Comparison of ENCODE assay signal across 8 mouse cellular contexts in the genomic region with DNA sequence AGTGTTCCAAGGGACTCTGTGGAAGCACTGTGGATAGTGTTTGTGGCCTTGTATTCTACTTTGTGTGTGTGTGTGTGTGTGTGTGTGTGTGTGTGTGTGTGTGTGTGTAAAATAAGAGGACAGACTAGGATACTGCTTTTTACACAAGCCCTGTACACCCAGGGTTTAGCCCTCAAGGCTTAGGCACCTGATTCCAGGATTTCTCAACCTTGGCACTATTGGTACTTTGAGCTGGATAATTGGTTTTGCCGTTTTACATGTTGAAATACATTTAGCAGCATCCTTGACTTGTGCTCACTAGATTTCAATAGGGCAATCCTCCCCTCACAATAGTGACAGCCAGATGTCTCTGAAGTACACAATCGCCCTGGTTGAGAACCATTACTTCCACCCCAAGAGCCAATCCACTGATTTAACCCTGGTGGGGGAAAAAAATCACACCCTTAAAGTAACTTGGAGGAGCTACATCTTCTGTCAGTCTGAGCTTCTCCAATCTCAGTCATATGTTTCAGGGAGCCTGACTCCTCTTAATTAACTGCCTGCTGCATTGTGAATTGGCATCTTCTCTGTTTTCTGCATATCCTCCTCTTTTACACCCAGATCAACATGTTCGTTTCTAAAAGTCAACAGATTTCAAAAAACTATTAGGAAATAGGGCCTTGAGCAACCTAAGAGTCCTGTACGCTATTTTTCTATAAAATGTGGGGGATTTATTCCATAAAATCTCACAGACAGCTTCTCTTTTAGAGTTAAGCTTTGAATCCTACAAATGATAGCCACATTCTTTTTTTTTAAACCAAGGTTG. TPM values are rescaled to one million over a fixed set of nuclear protein-coding genes. Genes with fewer than 3 reads are reported as not detected.
DNase-seq lines count a peak whose midpoint lies in the region; ATAC-seq and TF ChIP-seq lines count a peak whose summit lies in the region.

No protein-coding gene starts in this region.

- no peaks in the 10 kb centered on the region for H3K9me3 ChIP-seq in intestine, embryonic 14.5 days (ENCODE audit: control insufficient read depth, low read length)
- no peaks in the 10 kb centered on the region for H3K9me3 ChIP-seq in intestine, postnatal 0 days (ENCODE audit: control insufficient read depth)
- H3K9me3 ChIP-seq in embryonic facial prominence, embryonic 15.5 days (replicated peaks): no peaks in the 10 kb centered on the region
- no peaks in the 10 kb centered on the region for H3K9me3 ChIP-seq in hindbrain, embryonic 16.5 days (ENCODE audit: control insufficient read depth, low read length)
- no peaks in the 10 kb centered on the region for H3K9me3 ChIP-seq in midbrain, embryonic 16.5 days (replicated peaks; ENCODE audit: control insufficient read depth, low read length, poor library complexity, severe bottlenecking)

- no peak for TF ChIP-seq CTCF in intestine, postnatal 0 days (IDR thresholded peaks at IDR 0.05; ENCODE audit: low read depth)

- no peak overlapping the region for H3K9ac ChIP-seq in intestine, embryonic 14.5 days (ENCODE audit: low read length)
- H3K9ac ChIP-seq in intestine, postnatal 0 days (ENCODE audit: low read depth, low read length): no peak overlapping the region
- H3K9ac ChIP-seq in embryonic facial prominence, embryonic 15.5 days: no peak overlapping the region
- peak overlapping the region; percentile 99 for H3K9ac ChIP-seq in hindbrain, embryonic 16.5 days (ENCODE audit: low read depth, low read length)
- H3K9ac ChIP-seq in midbrain, embryonic 16.5 days (ENCODE audit: low read depth, low read length): peak overlapping the region; percentile 96

- no peak overlapping the region for H3K27ac ChIP-seq in intestine, embryonic 14.5 days (ENCODE audit: low read depth)
- no peak overlapping the region for H3K27ac ChIP-seq in intestine, postnatal 0 days (ENCODE audit: low read depth, low read length)
- H3K27ac ChIP-seq in embryonic facial prominence, embryonic 15.5 days (replicated peaks): no peak overlapping the region; the same call in 1 of the 2 replicates
- H3K27ac ChIP-seq in hindbrain, embryonic 16.5 days (ENCODE audit: low read depth, low read length): peak overlapping the region; percentile 98
- H3K27ac ChIP-seq in midbrain, embryonic 16.5 days (ENCODE audit: low read length): peak overlapping the region; percentile 99

- H3K4me3 ChIP-seq in intestine, embryonic 14.5 days (ENCODE audit: low read depth, low read length): no peak overlapping the region
- H3K4me3 ChIP-seq in intestine, postnatal 0 days (ENCODE audit: low read depth, low read length): no peak overlapping the region
- peak overlapping the region; percentile 85 for H3K4me3 ChIP-seq in embryonic facial prominence, embryonic 15.5 days (replicated peaks)
- peak overlapping the region; percentile 95 for H3K4me3 ChIP-seq in hindbrain, embryonic 16.5 days (ENCODE audit: low read length)
- peak overlapping the region; percentile 94 for H3K4me3 ChIP-seq in midbrain, embryonic 16.5 days (ENCODE audit: low read depth, low read length)

- H3K36me3 ChIP-seq in intestine, embryonic 14.5 days (ENCODE audit: control insufficient read depth, insufficient read depth, low read length): no peaks in the 10 kb centered on the region
- H3K36me3 ChIP-seq in intestine, postnatal 0 days (ENCODE audit: control insufficient read depth, insufficient read depth): no peaks in the 10 kb centered on the region
- no peaks in the 10 kb centered on the region for H3K36me3 ChIP-seq in embryonic facial prominence, embryonic 15.5 days
- H3K36me3 ChIP-seq in hindbrain, embryonic 16.5 days (ENCODE audit: control insufficient read depth, insufficient read depth, low read length): no peaks in the 10 kb centered on the region
- H3K36me3 ChIP-seq in midbrain, embryonic 16.5 days (ENCODE audit: control insufficient read depth, insufficient read depth, low read length): no peaks in the 10 kb centered on the region

- WGBS in intestine, embryonic 14.5 days: 69% methylated on average over 4 of the region's 4 CpGs
- 69% methylated on average over 4 of the region's 4 CpGs for WGBS in intestine, postnatal 0 days
- WGBS in embryonic facial prominence, embryonic 15.5 days: 59% methylated on average over 4 of the region's 4 CpGs
- 60% methylated on average over 4 of the region's 4 CpGs for WGBS in hindbrain, embryonic 16.5 days
- 61% methylated on average over 4 of the region's 4 CpGs for WGBS in midbrain, embryonic 16.5 days

- ATAC-seq in intestine, embryonic 14.5 days (replicated peaks; ENCODE audit: low FRiP score, low TSS enrichment, low read depth): no peak
- no peak for ATAC-seq in intestine, postnatal 0 days
- ATAC-seq in embryonic facial prominence, embryonic 15.5 days (ENCODE audit: insufficient number of reproducible peaks, low FRiP score, low TSS enrichment, low read depth): no peak
- ATAC-seq in hindbrain, embryonic 16.5 days: no peak
- ATAC-seq in midbrain, embryonic 16.5 days: no peak
- ATAC-seq in erythroblast, adult 5-6 weeks (replicated peaks; ENCODE audit: low FRiP score, poor library complexity, severe bottlenecking): no peak

- peak overlapping the region; percentile 68 for H3K4me2 ChIP-seq in intestine, embryonic 14.5 days (ENCODE audit: low read length)
- no peak overlapping the region; the same call in 1 of the 2 replicates for H3K4me2 ChIP-seq in intestine, postnatal 0 days (replicated peaks; ENCODE audit: low read depth)
- peak overlapping the region; percentile 57 for H3K4me2 ChIP-seq in embryonic facial prominence, embryonic 15.5 days (replicated peaks)
- H3K4me2 ChIP-seq in hindbrain, embryonic 16.5 days (ENCODE audit: low read length): peak overlapping the region; percentile 75
- H3K4me2 ChIP-seq in midbrain, embryonic 16.5 days (ENCODE audit: low read length): peak overlapping the region; percentile 63

- no peaks in the 10 kb centered on the region for H3K27me3 ChIP-seq in intestine, embryonic 14.5 days (replicated peaks; ENCODE audit: control insufficient read depth, insufficient read depth, low read length)
- no peaks in the 10 kb centered on the region for H3K27me3 ChIP-seq in intestine, postnatal 0 days (replicated peaks; ENCODE audit: control insufficient read depth, insufficient read depth, low read length)
- no peaks in the 10 kb centered on the region for H3K27me3 ChIP-seq in embryonic facial prominence, embryonic 15.5 days
- H3K27me3 ChIP-seq in hindbrain, embryonic 16.5 days (replicated peaks; ENCODE audit: control insufficient read depth, insufficient read depth, low read length): no peaks in the 10 kb centered on the region
- H3K27me3 ChIP-seq in midbrain, embryonic 16.5 days (ENCODE audit: control insufficient read depth, insufficient read depth, low read depth, low read length): no peaks in the 10 kb centered on the region

- H3K4me1 ChIP-seq in intestine, embryonic 14.5 days (replicated peaks; ENCODE audit: control insufficient read depth, insufficient read depth, low read length): peaks cover 19% of the 10 kb centered on the region
- no peaks in the 10 kb centered on the region; the same call in 1 of the 2 replicates for H3K4me1 ChIP-seq in intestine, postnatal 0 days (replicated peaks; ENCODE audit: control insufficient read depth, insufficient read depth, low read length)
- peaks cover 32% of the 10 kb centered on the region for H3K4me1 ChIP-seq in embryonic facial prominence, embryonic 15.5 days
- H3K4me1 ChIP-seq in hindbrain, embryonic 16.5 days (ENCODE audit: control insufficient read depth, insufficient read depth, low read depth, low read length): peaks cover 30% of the 10 kb centered on the region
- peaks cover 32% of the 10 kb centered on the region for H3K4me1 ChIP-seq in midbrain, embryonic 16.5 days (ENCODE audit: control insufficient read depth, insufficient read depth, low read length)

- no peak for DNase-seq in intestine, embryonic 14.5 days (ENCODE audit: low spot score)
- DNase-seq in adrenal gland, postnatal 10 days: no peak
- DNase-seq in layer of hippocampus, postnatal 25 days (ENCODE audit: extremely low spot score in 1 of 2, low spot score in 1 of 2): no peak

RNA-seq across cellular contexts. Expression of a gene that starts 1.9 kb away (rescaled TPM):
- 9.0 and 9.1 TPM in 2 replicates for polyA plus RNA-seq in intestine, embryonic 14.5 days (2014; fragmentation: Nextera tagmentation; extraction: Ambion mirVana)
- polyA plus RNA-seq in intestine, postnatal 0 days (2015; fragmentation: Nextera tagmentation; extraction: Ambion mirVana): 3.8 TPM in 2 replicates
- polyA plus RNA-seq in embryonic facial prominence, embryonic 15.5 days (2015; fragmentation: Nextera tagmentation; extraction: Ambion mirVana): 10.3 and 11.0 TPM in 2 replicates
- 14.6 and 15.1 TPM in 2 replicates for polyA plus RNA-seq in hindbrain, embryonic 16.5 days (2015; fragmentation: Nextera tagmentation; extraction: Ambion mirVana)
- polyA plus RNA-seq in midbrain, embryonic 16.5 days (2015; fragmentation: Nextera tagmentation; extraction: Ambion mirVana): 14.3 and 16.6 TPM in 2 replicates
- 10 to 100 TPM; 11.3 to 21.1 TPM for total RNA-seq in adrenal gland, postnatal 10 days (2021)
- not detected in 2 replicates for total RNA-seq in erythroblast, adult 5-6 weeks (2015; ENCODE audit: low replicate concordance)
- total RNA-seq in erythroblast, adult 5-6 weeks (2017; ENCODE audit: low replicate concordance): not detected in 2 replicates
- 10 to 100 TPM; 30.9 to 32.5 TPM for total RNA-seq in layer of hippocampus, postnatal 25 days (2021)

RNA-seq across cellular contexts. Expression of a gene that starts 2.1 kb away (rescaled TPM):
- polyA plus RNA-seq in intestine, embryonic 14.5 days (2014; fragmentation: Nextera tagmentation; extraction: Ambion mirVana): 8.0 and 8.2 TPM in 2 replicates
- 4.6 and 5.0 TPM in 2 replicates for polyA plus RNA-seq in intestine, postnatal 0 days (2015; fragmentation: Nextera tagmentation; extraction: Ambion mirVana)
- 9.2 and 10.4 TPM in 2 replicates for polyA plus RNA-seq in embryonic facial prominence, embryonic 15.5 days (2015; fragmentation: Nextera tagmentation; extraction: Ambion mirVana)
- 4.6 and 5.1 TPM in 2 replicates for polyA plus RNA-seq in hindbrain, embryonic 16.5 days (2015; fragmentation: Nextera tagmentation; extraction: Ambion mirVana)
- 4.4 and 4.9 TPM in 2 replicates for polyA plus RNA-seq in midbrain, embryonic 16.5 days (2015; fragmentation: Nextera tagmentation; extraction: Ambion mirVana)
- total RNA-seq in adrenal gland, postnatal 10 days (2021): 10 to 100 TPM; 36.2 to 46.4 TPM
- 0.77 and 0.84 TPM in 2 replicates for total RNA-seq in erythroblast, adult 5-6 weeks (2015; ENCODE audit: low replicate concordance)
- total RNA-seq in erythroblast, adult 5-6 weeks (2017; ENCODE audit: low replicate concordance): 2.8 TPM in 1 of 2 replicates, not detected in the other
- total RNA-seq in layer of hippocampus, postnatal 25 days (2021): 10 to 100 TPM; 43.1 to 48.2 TPM

Comparison
In these comparisons a context has a peak if more than half of its experiments do, and no peak if none do; other contexts are left out.
1. H3K27ac ChIP-seq: peak in hindbrain, embryonic 16.5 days (single experiment) and midbrain, embryonic 16.5 days (single experiment); none in intestine, embryonic 14.5 days (single experiment), intestine, postnatal 0 days (single experiment) and embryonic facial prominence, embryonic 15.5 days (single experiment).
2. H3K4me3 ChIP-seq: peak in embryonic facial prominence, embryonic 15.5 days (single experiment), hindbrain, embryonic 16.5 days (single experiment) and midbrain, embryonic 16.5 days (single experiment); none in intestine, embryonic 14.5 days (single experiment) and intestine, postnatal 0 days (single experiment).
3. H3K9ac ChIP-seq: peak in hindbrain, embryonic 16.5 days (single experiment) and midbrain, embryonic 16.5 days (single experiment); none in intestine, embryonic 14.5 days (single experiment), intestine, postnatal 0 days (single experiment) and embryonic facial prominence, embryonic 15.5 days (single experiment).